Mouse (Mus musculus): Measurements from ENCODE around the gene Gm10203. TPM values are rescaled to one million over a fixed set of nuclear protein-coding genes. Genes with fewer than 3 reads are reported as not detected.
"Not testable (repeated sequence)": the region's sequence is repeated elsewhere in the genome, so short reads cannot be mapped to it uniquely, and the experiment has no call there.

Gm10203 gene
- polyA plus RNA-seq (2015; fragmentation: Nextera tagmentation; extraction: Ambion mirVana): not detected in 2 replicates

DNA sequence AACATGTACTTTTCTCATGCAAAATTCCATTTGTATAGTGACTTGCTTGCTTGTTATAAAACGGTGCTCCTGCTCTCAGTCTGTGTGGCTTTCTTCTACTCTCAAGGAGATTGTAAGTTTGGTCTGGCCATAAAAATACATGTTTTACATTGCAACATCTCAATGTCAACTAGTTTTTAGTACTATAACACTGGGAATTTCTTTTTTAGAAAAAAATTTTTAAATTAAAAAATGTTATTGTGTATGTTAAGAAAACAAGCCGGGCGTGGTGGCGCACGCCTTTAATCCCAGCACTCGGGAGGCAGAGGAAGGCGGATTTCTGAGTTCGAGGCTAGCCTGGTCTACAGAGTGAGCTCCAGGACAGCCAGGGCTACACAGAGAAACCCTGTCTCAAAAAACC lies at the start of gene Gm10203:
Gm10203 (plus strand) TSS at position 301 of the 400 bp plus-strand sequence.
- H3K36me3 ChIP-seq; H3K4me2 ChIP-seq; H3K4me3 ChIP-seq; H3K9ac ChIP-seq; H3K9me3 ChIP-seq; ATAC-seq (ENCODE audit: borderline replicate concordance, extremely low read depth, low FRiP score, low TSS enrichment); H3K27ac ChIP-seq; H3K4me1 ChIP-seq; H3K27me3 ChIP-seq: not testable (repeated sequence)
- WGBS: 84% methylated on average over 8 of the region's 8 CpGs

DNA sequence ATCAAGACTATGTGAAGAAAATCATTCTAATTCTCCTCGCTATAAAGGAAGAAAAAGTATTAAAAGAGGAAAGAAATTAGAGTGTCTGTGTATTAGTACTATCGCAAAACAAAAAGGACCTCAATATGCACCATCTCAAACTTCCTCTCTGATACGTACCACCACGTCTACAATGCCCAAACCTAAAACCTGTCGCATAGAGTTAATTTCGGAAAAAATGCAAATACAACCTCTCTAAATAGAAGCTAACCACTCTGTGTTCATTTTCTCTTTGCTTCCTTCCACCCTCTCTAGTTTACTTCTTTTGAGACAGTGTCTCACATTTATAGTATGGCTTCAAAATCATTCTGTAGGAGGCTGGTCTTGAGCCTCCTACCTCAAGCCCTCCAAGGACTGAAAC lies 37.6 kb upstream of the Gm10203 start:
- whole genome bisulfite sequencing: 91% methylated on average over 6 of the region's 6 CpGs
- ATAC-seq (ENCODE audit: borderline replicate concordance, extremely low read depth, low FRiP score, low TSS enrichment): no peak
- Histone ChIP-seq H3K36me3 (no peaks in the 10 kb centered on the region), H3K27me3 (no peaks in the 10 kb centered on the region), H3K4me1 (peaks cover 4% of the 10 kb centered on the region; the same call in 1 of the 2 replicates), H3K27ac (no peak overlapping the region), H3K9me3 (no peaks in the 10 kb centered on the region), H3K4me2 (no peak overlapping the region), H3K4me3 (no peak overlapping the region), H3K9ac (no peak overlapping the region)

DNA sequence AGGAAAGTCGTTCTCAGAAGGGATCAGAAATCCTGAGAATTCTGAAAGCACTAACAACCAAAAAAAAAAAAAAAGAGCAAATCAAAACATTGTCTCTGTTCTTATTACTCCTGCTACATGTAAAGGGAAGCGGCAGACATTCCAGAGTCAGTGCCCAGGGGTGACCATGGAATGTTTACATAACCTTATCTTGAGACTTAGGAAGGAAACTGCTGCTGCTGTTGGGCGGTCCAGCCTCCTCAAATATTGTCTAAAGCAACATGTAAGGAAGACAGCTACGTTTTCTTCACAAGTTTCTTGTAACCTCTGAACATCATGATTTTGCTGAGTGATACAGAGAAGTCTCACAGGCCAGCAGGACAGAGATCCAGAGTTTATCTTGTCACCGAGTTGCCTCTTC lies 36.5 kb upstream of the Gm10203 start:
- Histone ChIP-seq H3K4me2 (no peak overlapping the region), H3K36me3 (no peaks in the 10 kb centered on the region), H3K27ac (no peak overlapping the region), H3K27me3 (no peaks in the 10 kb centered on the region), H3K9ac (no peak overlapping the region), H3K4me1 (peaks cover 4% of the 10 kb centered on the region; the same call in 1 of the 2 replicates), H3K9me3 (no peaks in the 10 kb centered on the region), H3K4me3 (no peak overlapping the region)
- ATAC-seq (ENCODE audit: borderline replicate concordance, extremely low read depth, low FRiP score, low TSS enrichment): no peak; the same call in 1 of the 2 replicates
- WGBS: 4% methylated on average over 5 of the region's 5 CpGs

DNA sequence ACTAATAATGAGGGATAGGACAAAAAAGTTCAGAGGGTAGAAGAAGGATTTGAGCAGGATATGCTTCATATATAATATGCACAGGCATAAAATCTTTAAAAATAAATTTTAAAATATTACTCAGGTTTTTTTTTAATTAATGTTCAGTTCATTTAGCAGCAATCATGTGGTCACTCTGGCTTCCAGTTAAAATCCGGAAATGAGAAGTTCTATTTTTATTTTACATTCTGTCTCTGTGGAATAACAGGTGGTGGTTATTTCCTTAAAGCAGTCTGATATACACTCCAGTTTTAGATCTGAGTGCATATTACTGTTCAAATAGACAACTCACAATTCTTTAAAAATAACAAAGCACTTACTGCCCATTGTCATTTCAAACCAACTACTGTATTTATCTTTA lies 35.4 kb upstream of the Gm10203 start:
- WGBS: 54% methylated on average over 1 of the region's 1 CpGs
- H3K27me3 ChIP-seq: no peaks in the 10 kb centered on the region
- H3K4me3 ChIP-seq: no peak overlapping the region

DNA sequence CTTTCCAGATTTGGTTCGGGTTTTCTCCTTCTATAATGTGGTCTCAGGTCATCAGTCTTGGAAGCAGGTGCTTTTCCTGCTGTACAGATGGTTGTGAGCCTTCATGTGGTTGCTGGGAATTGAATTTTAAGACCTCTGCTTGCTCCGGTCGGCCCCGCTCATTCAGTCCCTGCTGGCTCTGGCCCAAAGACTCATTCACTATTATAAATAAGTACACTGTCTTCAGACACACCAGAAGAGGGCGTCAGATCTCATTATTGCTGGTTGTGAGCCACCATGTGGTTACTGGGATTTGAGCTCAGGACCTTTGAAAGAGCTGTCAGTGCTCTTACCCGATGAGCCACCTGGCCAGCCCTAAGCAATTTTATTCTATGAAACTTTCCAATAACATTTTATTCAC lies 34.6 kb upstream of the Gm10203 start:
- WGBS: 56% methylated on average over 6 of the region's 6 CpGs
- no peak overlapping the region for H3K9ac ChIP-seq
- peaks cover 4% of the 10 kb centered on the region; the same call in 1 of the 2 replicates for H3K4me1 ChIP-seq
- H3K36me3 ChIP-seq: no peaks in the 10 kb centered on the region
- ATAC-seq (ENCODE audit: borderline replicate concordance, extremely low read depth, low FRiP score, low TSS enrichment): no peak
- no peak overlapping the region for H3K4me3 ChIP-seq
- H3K27me3 ChIP-seq: no peaks in the 10 kb centered on the region
- H3K9me3 ChIP-seq: no peaks in the 10 kb centered on the region
- H3K27ac ChIP-seq: no peak overlapping the region
- H3K4me2 ChIP-seq: no peak overlapping the region

More for the DNA sequence above, 35.4 kb upstream of the Gm10203 start:
- peaks cover 4% of the 10 kb centered on the region; the same call in 1 of the 2 replicates for H3K4me1 ChIP-seq
- no peak overlapping the region for H3K4me2 ChIP-seq
- no peak overlapping the region for H3K9ac ChIP-seq
- no peaks in the 10 kb centered on the region for H3K9me3 ChIP-seq
- ATAC-seq (ENCODE audit: borderline replicate concordance, extremely low read depth, low FRiP score, low TSS enrichment): no peak
- H3K27ac ChIP-seq: no peak overlapping the region
- H3K36me3 ChIP-seq: no peaks in the 10 kb centered on the region

DNA sequence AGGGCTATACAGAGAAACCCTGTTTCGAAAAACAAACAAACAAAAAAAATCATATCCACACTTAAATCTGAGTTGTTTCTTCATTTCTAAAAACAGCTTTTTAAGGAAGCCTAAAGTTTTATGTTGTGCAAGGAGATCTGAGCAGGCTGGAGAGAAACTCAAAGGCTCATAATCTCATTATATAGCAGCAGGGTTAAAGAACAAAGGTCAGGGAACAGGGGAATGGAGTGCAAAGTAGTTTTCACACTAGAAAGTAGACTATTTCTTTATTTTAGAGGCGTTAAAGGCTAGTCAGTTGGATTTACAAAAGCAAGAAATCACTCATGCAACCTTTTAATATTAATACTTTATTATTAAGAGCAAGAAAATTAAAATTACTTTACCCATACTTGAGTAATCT lies 33.7 kb upstream of the Gm10203 start:
- Histone ChIP-seq H3K4me1 (peaks cover 4% of the 10 kb centered on the region; the same call in 1 of the 2 replicates), H3K9me3 (no peaks in the 10 kb centered on the region), H3K4me2 (no peak overlapping the region), H3K27me3 (no peaks in the 10 kb centered on the region), H3K4me3 (no peak overlapping the region), H3K9ac (no peak overlapping the region), H3K36me3 (no peaks in the 10 kb centered on the region), H3K27ac (no peak overlapping the region)
- ATAC-seq (ENCODE audit: borderline replicate concordance, extremely low read depth, low FRiP score, low TSS enrichment): no peak
- WGBS: 91% methylated on average over 2 of the region's 2 CpGs

DNA sequence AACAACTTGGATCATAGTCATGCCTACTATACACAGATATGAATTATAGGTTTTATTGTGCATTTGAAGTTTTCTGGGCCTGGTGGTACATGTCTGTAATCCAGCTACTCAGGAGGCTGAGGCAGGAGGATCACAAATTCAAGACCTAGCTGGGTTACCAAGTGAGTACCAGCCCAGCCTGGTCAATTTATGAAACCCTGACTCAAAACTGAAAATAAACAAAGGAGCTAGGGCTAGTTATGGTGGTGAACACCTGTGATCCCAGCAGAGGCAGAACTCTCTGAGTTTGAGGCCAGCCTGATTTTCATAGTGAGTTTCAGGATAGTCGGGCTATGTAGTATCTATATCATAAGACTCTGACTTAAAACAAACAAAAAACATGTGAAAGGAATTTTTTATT lies 32.7 kb upstream of the Gm10203 start:
- no peak overlapping the region for H3K4me2 ChIP-seq
- H3K36me3 ChIP-seq: no peaks in the 10 kb centered on the region
- H3K9me3 ChIP-seq: no peaks in the 10 kb centered on the region
- H3K4me1 ChIP-seq: peaks cover 4% of the 10 kb centered on the region; the same call in 1 of the 2 replicates
- no peaks in the 10 kb centered on the region for H3K27me3 ChIP-seq
- no peak overlapping the region for H3K9ac ChIP-seq
- ATAC-seq (ENCODE audit: borderline replicate concordance, extremely low read depth, low FRiP score, low TSS enrichment): no peak
- WGBS: 87% methylated on average over 1 of the region's 1 CpGs
- H3K27ac ChIP-seq: no peak overlapping the region
- H3K4me3 ChIP-seq: no peak overlapping the region

DNA sequence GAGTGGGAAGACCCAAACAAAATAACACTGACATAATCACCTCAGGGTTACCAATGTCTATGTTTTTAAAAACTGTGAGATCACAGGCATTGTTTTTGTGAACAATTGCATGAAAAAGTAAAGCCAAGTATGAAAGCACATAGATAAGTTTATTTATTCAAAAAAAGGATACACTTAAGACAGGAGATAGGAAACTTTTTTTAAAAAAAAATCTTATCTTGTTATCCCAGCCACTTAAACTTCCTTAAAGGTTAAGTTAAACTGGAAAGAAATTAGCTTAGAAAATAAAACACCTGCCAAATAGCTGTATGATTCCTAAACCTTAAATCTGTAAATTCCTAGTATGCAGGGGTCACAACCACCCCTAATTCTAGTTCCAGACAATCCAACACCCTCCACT lies 31.0 kb upstream of the Gm10203 start:
- no peaks in the 10 kb centered on the region for H3K36me3 ChIP-seq
- H3K27ac ChIP-seq: no peak overlapping the region
- H3K4me3 ChIP-seq: no peak overlapping the region
- H3K9ac ChIP-seq: no peak overlapping the region
- H3K9me3 ChIP-seq: no peaks in the 10 kb centered on the region
- no peaks in the 10 kb centered on the region for H3K27me3 ChIP-seq
- no peaks in the 10 kb centered on the region for H3K4me1 ChIP-seq
- H3K4me2 ChIP-seq: no peak overlapping the region
- ATAC-seq (ENCODE audit: borderline replicate concordance, extremely low read depth, low FRiP score, low TSS enrichment): no peak

DNA sequence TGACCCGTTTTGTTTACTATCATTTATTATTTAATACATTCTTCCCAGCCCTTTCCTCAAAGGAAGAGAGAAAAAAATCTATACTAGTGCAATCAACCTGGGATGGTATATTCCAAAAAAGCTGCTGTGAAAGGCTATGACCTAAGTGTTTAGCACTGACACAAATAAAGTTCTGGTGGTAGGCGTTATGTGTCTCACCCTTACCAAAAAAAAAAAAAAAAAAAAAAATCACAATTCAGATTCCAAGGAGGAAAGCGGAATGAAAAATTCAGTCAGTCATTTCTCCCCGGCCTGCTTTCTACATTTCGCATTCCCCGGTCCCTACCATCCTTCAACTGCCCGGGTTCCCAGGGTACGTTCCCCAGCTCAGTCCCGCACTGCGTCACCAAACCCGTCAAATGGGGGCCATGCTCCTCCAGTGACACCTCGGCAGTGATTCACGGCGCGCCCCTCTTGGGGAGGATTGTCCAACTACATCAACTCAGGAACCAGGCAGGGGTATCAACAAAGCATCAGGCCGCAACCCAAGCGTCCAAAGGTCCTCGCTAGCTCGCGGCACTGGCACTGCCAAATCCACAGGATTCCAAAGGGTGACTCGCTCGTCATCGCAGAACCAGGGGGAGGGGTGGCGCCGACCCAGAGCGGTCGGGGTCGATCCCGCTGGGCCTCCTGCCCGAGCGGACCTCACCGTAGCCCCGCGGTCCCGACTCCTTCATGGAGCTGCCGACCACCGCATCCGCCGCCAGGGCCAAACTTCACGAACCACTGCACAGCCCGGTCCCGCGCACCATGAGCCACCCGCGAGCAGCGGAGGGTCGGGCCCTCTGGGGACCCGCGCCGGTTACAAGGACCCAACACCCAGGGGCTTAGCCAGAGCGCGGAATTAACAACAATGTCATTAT lies 29.5 kb upstream of the Gm10203 start:
- Histone ChIP-seq H3K27me3 (no peaks in the 10 kb centered on the region), H3K4me1 (no peaks in the 10 kb centered on the region)
- 1% methylated on average over 52 of the region's 52 CpGs for WGBS

DNA sequence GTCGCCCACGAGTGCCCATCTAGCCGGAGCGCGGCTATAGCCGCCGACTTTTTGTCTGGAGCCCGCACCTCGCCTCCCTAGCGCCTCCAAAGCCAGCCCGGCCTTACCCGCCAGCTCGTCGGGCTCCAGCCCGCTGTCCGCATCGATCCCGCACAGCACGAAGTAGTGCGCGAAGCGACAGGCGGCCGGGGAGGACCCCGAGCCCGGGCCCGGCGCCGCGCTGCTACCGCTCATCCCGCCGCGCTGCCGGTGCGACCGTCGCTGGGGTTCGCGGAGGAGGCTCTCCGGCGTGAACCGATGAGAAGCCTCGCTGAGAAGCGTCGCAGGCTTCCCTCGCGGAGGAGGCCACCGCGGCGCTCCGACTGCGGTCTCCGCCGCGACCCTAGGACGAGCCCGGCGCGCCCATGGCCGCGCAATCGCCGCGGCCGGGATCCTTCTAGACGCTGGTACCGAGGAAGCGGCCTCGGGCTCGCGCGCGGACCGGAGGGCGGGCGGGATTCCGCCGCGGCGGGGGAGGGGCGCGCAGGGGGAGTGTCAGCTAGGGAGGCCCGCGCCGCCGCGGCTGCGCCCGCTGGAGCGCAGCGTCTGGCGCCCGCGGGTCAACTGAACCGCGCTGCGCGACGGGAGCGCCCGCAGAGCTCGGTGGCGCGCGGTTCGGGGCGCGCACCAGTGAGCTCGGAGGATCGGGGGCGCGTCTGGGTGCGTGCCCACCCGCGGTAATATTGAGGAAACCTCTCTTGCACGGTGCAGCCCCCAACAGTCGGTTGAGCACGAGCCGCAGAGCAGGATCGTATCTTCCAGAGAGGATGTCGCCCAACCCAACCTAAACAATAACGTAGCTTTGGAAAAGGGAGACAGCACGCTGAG lies 28.7 kb upstream of the Gm10203 start, which contains the start of gene Dennd5b:
Dennd5b (minus strand) TSS at position 605 of the 867 bp plus-strand sequence.
- peak; percentile 94 for ATAC-seq (ENCODE audit: borderline replicate concordance, extremely low read depth, low FRiP score, low TSS enrichment)
- H3K36me3 ChIP-seq: no peaks in the 10 kb centered on the region
- under 1% methylated on average over 112 of the region's 124 CpGs for WGBS
- no peaks in the 10 kb centered on the region for H3K4me1 ChIP-seq
- no peaks in the 10 kb centered on the region for H3K27me3 ChIP-seq
- H3K4me2 ChIP-seq: peak within 1 kb of the TSS; percentile 90
- H3K4me3 ChIP-seq: peak within 1 kb of the TSS; percentile 87
- H3K27ac ChIP-seq: peak within 1 kb of the TSS; percentile 95
- peak within 1 kb of the TSS; percentile 78 for H3K9ac ChIP-seq
- H3K9me3 ChIP-seq: no peaks in the 10 kb centered on the region

More for the DNA sequence above, 29.5 kb upstream of the Gm10203 start:
- Histone ChIP-seq H3K9ac (peak overlapping the region; percentile 78), H3K27ac (peak overlapping the region; percentile 95), H3K4me3 (peak overlapping the region; percentile 87), H3K9me3 (no peaks in the 10 kb centered on the region), H3K4me2 (peak overlapping the region; percentile 90), H3K36me3 (no peaks in the 10 kb centered on the region)
- peak; percentile 58; the same call in 1 of the 2 replicates for ATAC-seq (ENCODE audit: borderline replicate concordance, extremely low read depth, low FRiP score, low TSS enrichment)

DNA sequence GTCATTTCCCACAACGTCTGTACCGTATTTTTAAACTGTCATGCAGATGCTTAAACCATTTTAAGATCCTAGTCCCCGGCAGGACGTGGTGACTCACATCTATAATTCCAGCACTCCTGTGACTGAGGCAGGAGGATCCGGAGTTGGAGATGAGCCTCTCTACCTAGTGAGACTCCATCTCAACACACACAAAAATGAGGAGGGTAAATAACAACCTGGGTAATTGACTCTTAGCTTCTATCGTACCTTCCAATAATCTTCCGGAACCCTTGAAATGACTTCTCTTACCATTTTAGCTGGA lies 28.1 kb upstream of the Gm10203 start:
- H3K27ac ChIP-seq: 0 out of 2 replicates have a peak overlapping the region, but pooled peaks have one; percentile 95

More for the DNA sequence above, 28.1 kb upstream of the Gm10203 start:
- Histone ChIP-seq H3K27me3 (no peaks in the 10 kb centered on the region), H3K4me1 (no peaks in the 10 kb centered on the region), H3K36me3 (no peaks in the 10 kb centered on the region), H3K9ac (peak overlapping the region; percentile 78), H3K4me2 (peak overlapping the region; percentile 90), H3K4me3 (peak overlapping the region; percentile 87), H3K9me3 (no peaks in the 10 kb centered on the region)
- WGBS: 11% methylated on average over 7 of the region's 7 CpGs
- ATAC-seq (ENCODE audit: borderline replicate concordance, extremely low read depth, low FRiP score, low TSS enrichment): no peak
